Mouse (Mus musculus) adrenal gland, postnatal 14 days (tissue): ENCODE data around the gene Gm20388. TPM values are rescaled to one million over a fixed set of nuclear protein-coding genes. Genes with fewer than 3 reads are reported as not detected.

Source experiments
- DNase-seq: peaks from one replicate; pipeline ENCODE4 v3.0.0; 2021; ENCODE audit warnings: mixed read lengths
- total RNA-seq: library from RNA; stranded (reverse); gene quantifications from 2 replicates; pipeline ENCODE4 v1.2.3, GENCODE M21; 2021

The Gm20388 gene
- total RNA-seq, 1 experiment from 2014 or later = 17.6 TPM

- no peak for DNase-seq
Observed at GRCm38 (mm10) chr8:120439309-120439708, 528.7 kb downstream of the Gm20388 start.

- no peak for DNase-seq
Observed at GRCm38 (mm10) chr8:120440739-120441138, 530.1 kb downstream of the Gm20388 start.

- no peak for DNase-seq
Observed at GRCm38 (mm10) chr8:120441637-120442036, 531.0 kb downstream of the Gm20388 start.

- no peak for DNase-seq
Observed at GRCm38 (mm10) chr8:120442306-120443003, 531.8 kb downstream of the Gm20388 start.

DNA sequence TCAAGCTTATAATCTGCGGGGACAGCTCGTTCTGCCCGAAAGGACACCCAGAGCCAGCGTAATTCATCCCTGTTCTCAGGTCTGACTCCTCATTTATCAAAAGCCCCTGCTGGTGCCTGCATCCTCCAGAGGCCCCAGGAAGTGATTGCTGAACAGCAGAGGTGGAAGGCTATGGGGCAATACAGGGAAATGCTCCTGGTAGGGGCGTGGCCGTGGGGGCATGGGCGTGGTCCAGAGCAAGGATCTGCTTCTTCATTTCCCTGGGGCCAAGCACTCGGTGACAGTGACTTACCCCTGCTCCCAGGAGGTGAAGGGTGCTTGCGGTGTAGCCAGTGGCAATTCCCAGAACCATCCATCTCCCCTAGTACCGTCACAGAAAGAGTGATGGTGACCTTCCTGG lies 534.6 kb downstream of the Gm20388 start:
- peak; percentile 41 for DNase-seq

- DNase-seq = no peak
Observed at GRCm38 (mm10) chr8:120448131-120448530, 537.5 kb downstream of the Gm20388 start.

DNA sequence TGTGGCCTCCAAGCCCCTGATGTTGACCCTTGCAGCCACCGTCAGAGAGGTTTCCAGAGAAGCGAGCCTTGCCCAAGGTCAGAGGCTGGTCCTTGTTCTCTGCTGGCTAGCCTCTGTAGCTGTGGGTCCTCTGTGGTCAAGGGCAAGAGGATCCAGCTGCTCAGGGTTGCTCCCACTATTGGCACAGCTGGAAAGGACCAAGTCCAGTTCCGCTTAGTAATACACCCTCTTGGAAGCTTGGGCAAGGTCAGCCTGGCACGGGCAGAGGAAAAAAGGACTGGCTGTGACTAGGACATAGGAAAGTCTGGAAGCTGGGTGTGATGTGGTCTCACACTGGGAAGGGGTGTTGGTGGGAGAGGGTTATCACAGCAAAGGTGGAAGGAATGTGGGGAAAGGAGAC lies 538.5 kb downstream of the Gm20388 start:
- DNase-seq = peak; percentile 83

- peak; percentile 52 for DNase-seq
Observed at GRCm38 (mm10) chr8:120449608-120450031, 539.0 kb downstream of the Gm20388 start.

- DNase-seq = no peak
Observed at GRCm38 (mm10) chr8:120452111-120452510, 541.5 kb downstream of the Gm20388 start.

GRCm38 (mm10) chr8:120454404-120454803 lies 543.8 kb downstream of the Gm20388 start:
- DNase-seq = no peak

- DNase-seq = no peak
Observed at GRCm38 (mm10) chr8:120460375-120460774, 549.7 kb downstream of the Gm20388 start.

GRCm38 (mm10) chr8:120462119-120462551 lies 551.5 kb downstream of the Gm20388 start:
- no peak for DNase-seq

DNA sequence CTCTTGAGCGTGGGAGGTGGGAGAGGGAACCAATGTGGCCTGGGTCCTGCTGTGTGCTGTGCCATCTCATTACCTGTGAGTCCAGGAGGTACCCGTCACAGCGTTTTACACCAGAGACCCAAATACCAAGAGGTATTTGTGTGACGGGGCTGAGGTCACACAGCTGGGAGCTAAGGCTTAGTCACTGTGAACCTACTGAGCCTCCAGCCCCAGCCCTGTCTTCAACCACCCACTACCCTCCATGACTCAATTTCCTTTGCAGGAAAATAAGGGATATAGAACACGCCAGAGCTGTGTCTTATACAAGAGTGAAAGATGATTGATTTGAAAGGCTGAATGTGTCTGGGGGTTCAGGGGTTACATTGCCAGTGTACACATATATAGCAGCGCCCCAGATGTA lies 552.0 kb downstream of the Gm20388 start:
- no peak for DNase-seq

DNA sequence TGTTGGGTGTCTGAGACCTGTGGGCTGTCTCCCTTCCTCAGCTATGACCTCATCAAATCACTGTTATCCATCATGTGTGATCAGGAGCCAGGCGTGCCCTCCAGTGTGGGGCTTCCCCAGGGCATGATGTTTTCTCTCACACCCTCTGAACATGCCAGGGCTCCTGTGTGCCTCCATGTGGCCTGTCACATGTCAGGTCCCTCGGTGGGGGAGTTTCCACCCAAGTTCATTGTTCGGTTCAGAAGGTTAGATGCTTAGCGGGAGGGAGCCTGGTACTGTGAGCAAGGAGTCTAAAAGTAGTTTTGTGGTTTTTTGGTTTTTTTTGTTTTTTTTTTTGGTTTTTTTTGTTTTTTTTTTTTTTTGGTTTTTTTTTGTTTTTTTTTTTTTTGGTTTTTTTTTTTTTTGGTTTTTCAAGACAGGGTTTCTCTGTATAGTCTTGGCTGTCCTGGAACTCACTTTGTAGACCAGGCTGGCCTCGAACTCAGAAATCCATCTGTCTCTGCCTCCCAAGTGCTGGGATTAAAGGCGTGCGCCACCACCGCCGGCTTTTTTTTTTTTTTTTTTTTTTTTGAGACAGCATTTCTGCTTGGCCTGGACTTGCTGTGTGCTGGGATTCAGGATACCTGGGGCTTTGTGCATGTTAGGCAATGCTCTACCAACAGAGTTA lies 553.4 kb downstream of the Gm20388 start:
- no peak for DNase-seq

GRCm38 (mm10) chr8:120464585-120464937 lies 553.9 kb downstream of the Gm20388 start:
- DNase-seq = peak; percentile 50

DNA sequence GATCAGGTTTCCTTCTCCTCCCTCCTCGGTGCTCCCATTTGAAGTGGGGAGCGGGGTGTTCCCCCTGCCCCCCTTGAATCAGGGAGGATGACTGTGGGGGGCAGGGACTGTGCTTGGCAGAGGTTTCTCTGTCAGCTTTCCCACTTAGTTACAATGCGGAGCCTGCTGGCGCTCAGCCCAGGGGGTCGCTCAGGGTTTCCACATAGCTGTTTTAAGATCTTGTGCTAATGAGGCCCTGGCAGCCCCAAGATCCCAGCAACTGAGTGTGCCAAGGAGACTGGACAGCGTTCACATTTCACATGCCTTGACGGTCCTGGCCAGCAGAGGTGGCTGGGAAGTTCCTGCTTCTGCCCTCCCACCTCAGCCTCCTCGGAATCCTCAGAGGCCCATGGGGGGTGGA lies 555.1 kb downstream of the Gm20388 start:
- peak; percentile 42 for DNase-seq

DNA sequence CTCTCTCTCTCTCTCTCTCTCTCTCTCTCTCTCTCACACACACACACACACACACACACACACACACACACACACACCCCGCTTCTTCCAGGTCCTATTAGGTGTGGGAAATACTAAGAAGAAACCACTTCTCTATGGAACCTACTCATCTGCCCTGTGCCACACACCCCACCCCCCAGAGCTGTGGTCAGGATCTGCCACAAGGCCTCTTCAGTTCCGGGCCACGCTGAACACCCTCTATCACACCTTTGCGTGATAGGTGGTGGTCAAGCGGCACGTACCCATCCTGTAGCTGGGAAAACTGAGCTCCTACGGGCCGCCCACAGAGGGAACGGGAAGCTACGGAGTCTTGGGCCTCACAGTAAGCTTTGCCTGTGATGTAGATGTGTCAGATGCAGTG lies 555.6 kb downstream of the Gm20388 start:
- no peak for DNase-seq

GRCm38 (mm10) chr8:120467598-120467997 lies 557.0 kb downstream of the Gm20388 start:
- DNase-seq = no peak

DNA sequence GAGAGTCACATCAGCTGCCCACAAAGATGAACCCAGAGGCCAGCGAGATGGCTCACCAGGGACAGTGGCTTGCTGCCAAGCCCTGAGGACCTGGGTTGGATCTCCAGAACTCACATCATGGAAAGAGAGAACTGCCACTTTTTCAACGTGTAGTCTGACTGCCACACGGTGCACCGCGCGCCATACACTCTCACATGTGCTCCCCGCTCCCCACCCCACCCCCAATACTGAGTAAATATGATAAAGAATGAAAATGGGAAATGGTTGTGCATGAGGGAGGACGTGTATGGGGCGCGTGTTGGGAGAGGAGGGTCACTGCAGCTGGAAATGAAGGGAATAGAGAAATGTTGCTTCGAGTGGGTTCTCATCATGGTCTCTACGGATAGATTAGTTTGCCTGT lies 559.5 kb downstream of the Gm20388 start:
- no peak for DNase-seq

DNA sequence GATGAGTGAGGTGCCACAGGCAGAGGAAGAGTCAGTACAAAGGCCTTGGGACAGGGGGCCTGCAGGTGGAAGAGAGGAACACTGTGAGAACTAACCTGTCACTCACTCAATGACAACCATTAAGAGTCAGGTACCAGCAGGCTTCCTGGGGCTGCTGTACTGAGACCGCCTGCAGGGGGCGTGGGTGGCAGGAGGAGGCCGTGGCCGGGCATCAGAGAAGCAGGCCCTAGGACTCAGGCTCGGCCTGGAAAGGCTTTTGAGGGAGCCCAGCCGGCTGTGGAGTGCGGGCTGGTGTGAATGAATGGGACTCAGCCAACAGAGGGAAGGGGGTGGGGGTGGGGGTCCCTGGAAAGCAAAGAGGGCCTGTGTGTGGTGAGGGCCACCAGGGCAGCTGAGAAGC lies 560.5 kb downstream of the Gm20388 start:
- peak; percentile 73 for DNase-seq

DNA sequence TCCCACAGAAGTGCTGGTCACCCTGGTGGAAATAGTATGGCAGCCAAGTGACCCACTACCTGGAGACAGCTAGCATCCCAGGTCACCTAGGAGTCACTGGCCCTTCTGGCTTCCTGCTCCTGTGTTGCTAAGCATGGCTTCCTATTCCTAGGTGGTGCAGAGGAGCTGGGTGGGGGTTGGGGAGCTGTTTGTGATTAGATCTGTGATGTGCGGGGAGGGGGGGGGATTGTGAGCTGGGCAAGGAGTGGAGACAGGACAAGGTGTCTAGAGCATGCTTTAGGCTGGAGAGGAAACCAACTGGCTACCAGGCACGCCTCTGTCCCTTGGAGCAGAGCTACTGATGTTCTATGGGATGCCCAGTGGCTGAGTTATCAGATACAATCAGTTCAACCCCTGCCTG lies 561.1 kb downstream of the Gm20388 start:
- no peak for DNase-seq

DNA sequence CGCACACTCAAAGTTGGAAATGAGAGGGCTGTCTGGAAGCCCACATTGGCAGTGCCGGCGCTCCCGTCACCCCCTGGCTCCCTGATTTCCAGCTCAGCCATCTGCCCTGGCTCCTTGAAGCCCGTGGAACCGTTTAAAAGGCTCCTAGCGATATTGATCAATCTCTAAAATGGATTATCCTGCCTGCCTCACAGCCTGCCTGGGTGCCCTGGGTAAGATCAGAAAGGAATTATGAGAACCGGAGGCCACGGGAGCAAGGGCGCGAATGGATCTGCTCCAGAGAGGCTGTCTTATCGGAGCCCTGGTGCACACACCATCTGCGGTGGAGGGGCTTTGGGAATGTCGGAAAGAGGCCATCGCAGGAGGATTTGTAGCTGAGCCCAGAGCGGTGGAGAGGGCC lies 561.6 kb downstream of the Gm20388 start:
- no peak for DNase-seq

- peak; percentile 74 for DNase-seq
Observed at GRCm38 (mm10) chr8:120473729-120474364, 563.2 kb downstream of the Gm20388 start.
